Comparison of ENCODE assay signal across 17 mouse cellular contexts in genomic region chr5:149740703-149741102, GRCm38 (mm10).
DNase-seq lines count a peak whose midpoint lies in the region; ATAC-seq and TF ChIP-seq lines count a peak whose summit lies in the region.
"Had no signal": no experiment of that assay in that cellular context is flagged by ENCODE, and none has a peak within 500 bp of the region (broad histone marks: within the 10 kb centered on the region; RNA-seq: fewer than 3 reads in every experiment).

No protein-coding gene starts in this region.

- no peak for TF ChIP-seq EP300 in liver, embryonic 14.5 days (IDR thresholded peaks at IDR 0.05; ENCODE audit: low read depth)

- TF ChIP-seq CTCF in gastrocnemius, adult 2 months (IDR thresholded peaks at IDR 0.05), result peak; percentile 21; the same call in 1 of the 2 replicates
- peak; percentile 45 for TF ChIP-seq CTCF in liver, embryonic 14.5 days (IDR thresholded peaks at IDR 0.05; ENCODE audit: low read depth)
- peak; percentile 74 for TF ChIP-seq CTCF in E14TG2a.4 (conservative IDR thresholded peaks at IDR 0.05; ENCODE audit: low read length)
- 0 out of 2 replicates have a peak, but pooled peaks have one; percentile 18 for TF ChIP-seq CTCF in brain, embryonic 14.5 days (IDR thresholded peaks at IDR 0.05; ENCODE audit: borderline replicate concordance, extremely low read depth, insufficient read depth, insufficient read length)

- no peaks in the 10 kb centered on the region for H3K36me3 ChIP-seq in liver, embryonic 14.5 days (replicated peaks; ENCODE audit: control insufficient read depth, insufficient read depth, low read depth)
- peaks cover 4% of the 10 kb centered on the region; the same call in 1 of the 2 replicates for H3K36me3 ChIP-seq in liver, embryonic 11.5 days (ENCODE audit: control insufficient read depth, insufficient read depth, low read length)
- H3K36me3 ChIP-seq in E14TG2a.4 (ENCODE audit: insufficient read depth, low read length), result no peaks in the 10 kb centered on the region

- no peak overlapping the region for H3K9ac ChIP-seq in liver, embryonic 14.5 days (replicated peaks)
- no peak overlapping the region for H3K9ac ChIP-seq in liver, embryonic 11.5 days (ENCODE audit: low read depth, low read length)
- H3K9ac ChIP-seq: hindbrain, embryonic 14.5 days; liver, embryonic 13.5 days had no signal

- H3K4me3 ChIP-seq in gastrocnemius, adult 2 months, result no peak overlapping the region
- H3K4me3 ChIP-seq in liver, embryonic 14.5 days (ENCODE audit: insufficient read depth in 1 of 2, low read depth in 2 of 2, low read length in 2 of 2), result no peak overlapping the region
- H3K4me3 ChIP-seq in liver, embryonic 11.5 days (ENCODE audit: low read depth, low read length), result no peak overlapping the region
- no peak overlapping the region for H3K4me3 ChIP-seq in E14TG2a.4 (replicated peaks; ENCODE audit: low read length)
- H3K4me3 ChIP-seq: limb, embryonic 10.5 days; liver, embryonic 13.5 days had no signal

- ATAC-seq in liver, embryonic 14.5 days (ENCODE audit: insufficient read depth), result no peak
- ATAC-seq in liver, embryonic 11.5 days (replicated peaks; ENCODE audit: low FRiP score), result no peak

- no peak for DNase-seq in gastrocnemius, adult 2 months
- DNase-seq in gastrocnemius, adult 18-20 months (ENCODE audit: low spot score), result no peak
- no peak for DNase-seq in liver, embryonic 14.5 days (ENCODE audit: low read depth in 3 of 3, low spot score in 3 of 3)
- DNase-seq in liver, embryonic 11.5 days (ENCODE audit: low spot score), result no peak
- DNase-seq in brain, embryonic 14.5 days (ENCODE audit: low read depth), result no peak
- DNase-seq in adipocyte (ENCODE audit: low spot score), result no peak
- no peak for DNase-seq in urinary bladder, postnatal 36 days (ENCODE audit: low spot score in 2 of 2)
- DNase-seq: cerebellum, adult 11 months; cerebellum, postnatal 14 days; embryo, embryonic 11 days; liver, embryonic 13.5 days; right cerebral cortex, postnatal 4 days had no signal

- no peaks in the 10 kb centered on the region for H3K27me3 ChIP-seq in liver, embryonic 14.5 days (ENCODE audit: control insufficient read depth, insufficient read depth, low read length)
- no peaks in the 10 kb centered on the region for H3K27me3 ChIP-seq in liver, embryonic 11.5 days (replicated peaks; ENCODE audit: control insufficient read depth, insufficient read depth, low read length)
- no peaks in the 10 kb centered on the region for H3K27me3 ChIP-seq in E14TG2a.4 (ENCODE audit: insufficient read depth, low read length)
- H3K27me3 ChIP-seq: CH12.LX; liver, embryonic 13.5 days had no signal

- H3K27ac ChIP-seq in gastrocnemius, adult 2 months, result no peak overlapping the region
- no peak overlapping the region for H3K27ac ChIP-seq in liver, embryonic 14.5 days
- no peak overlapping the region for H3K27ac ChIP-seq in liver, embryonic 11.5 days (ENCODE audit: low read depth, low read length)
- H3K27ac ChIP-seq: hindbrain, embryonic 14.5 days; limb, embryonic 10.5 days; liver, embryonic 13.5 days had no signal

- no peaks in the 10 kb centered on the region for H3K4me1 ChIP-seq in liver, embryonic 14.5 days (replicated peaks; ENCODE audit: control insufficient read depth in 2 of 2, insufficient read depth in 2 of 2, low read length in 1 of 2)
- no peaks in the 10 kb centered on the region for H3K4me1 ChIP-seq in liver, embryonic 11.5 days (replicated peaks; ENCODE audit: control insufficient read depth, insufficient read depth, low read length)
- H3K4me1 ChIP-seq in E14TG2a.4 (replicated peaks; ENCODE audit: low read depth, low read length), result peaks cover 15% of the 10 kb centered on the region; the same call in 1 of the 2 replicates
- H3K4me1 ChIP-seq: limb, embryonic 10.5 days; liver, embryonic 13.5 days had no signal

- no peak overlapping the region for H3K4me2 ChIP-seq in liver, embryonic 14.5 days (ENCODE audit: low read depth)
- no peak overlapping the region for H3K4me2 ChIP-seq in liver, embryonic 11.5 days
- H3K4me2 ChIP-seq: heart, embryonic 11.5 days; hindbrain, embryonic 14.5 days; liver, embryonic 13.5 days had no signal

- no peak for TF ChIP-seq POLR2A in brain, embryonic 14.5 days (IDR thresholded peaks at IDR 0.05; ENCODE audit: borderline replicate concordance, extremely low read depth, insufficient read depth, insufficient read length, poor library complexity, severe bottlenecking)

- WGBS in liver, embryonic 14.5 days (ENCODE audit: insufficient replicate concordance), result 65% methylated on average over 3 of the region's 3 CpGs
- 73% methylated on average over 3 of the region's 3 CpGs for WGBS in liver, embryonic 11.5 days

- H3K9me3 ChIP-seq in liver, embryonic 14.5 days (ENCODE audit: control insufficient read depth, low read length), result no peaks in the 10 kb centered on the region
- 0 out of 2 replicates have a peak, but pooled peaks cover 2% of the 10 kb centered on the region for H3K9me3 ChIP-seq in liver, embryonic 11.5 days (ENCODE audit: control insufficient read depth, low read length)
- H3K9me3 ChIP-seq in E14TG2a.4 (ENCODE audit: low read length), result no peaks in the 10 kb centered on the region
- H3K9me3 ChIP-seq: limb, embryonic 10.5 days; liver, embryonic 13.5 days had no signal

- intact Hi-C loops in gastrocnemius, adult 2 months (cut with DNase I), result no loop called here

Comparison
In these comparisons a context has a peak if more than half of its experiments do, and no peak if none do; other contexts are left out.
1. CTCF ChIP-seq: peak in every context shown above with its lines; median percentile 74 in E14TG2a.4; 45 in liver, embryonic 14.5 days; 21 in gastrocnemius, adult 2 months; 18 in brain, embryonic 14.5 days.